4 mouse cellular contexts compared by ENCODE assay signal in the genomic region with DNA sequence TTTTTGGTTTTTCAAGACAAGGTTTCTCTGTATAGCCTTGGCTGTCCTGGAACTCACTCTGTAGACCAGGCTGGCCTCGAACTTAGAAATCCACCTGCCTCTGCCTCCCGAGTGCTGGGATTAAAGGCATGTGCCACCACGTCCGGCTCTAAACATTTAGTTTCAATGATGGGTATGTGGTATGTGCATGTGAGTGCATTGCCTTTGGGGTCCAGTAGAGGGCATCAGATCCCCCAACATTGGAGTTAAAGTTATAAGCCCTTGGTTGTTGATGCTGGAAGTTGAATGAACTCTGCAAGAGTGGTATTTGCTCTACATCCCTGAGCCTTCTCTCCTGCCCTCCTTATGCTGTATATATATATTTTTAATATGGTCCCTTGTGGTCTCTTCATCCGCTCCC. TPM values are rescaled to one million over a fixed set of nuclear protein-coding genes. Genes with fewer than 3 reads are reported as not detected.
"Had no signal": no experiment of that assay in that cellular context is flagged by ENCODE, and none has a peak within 500 bp of the region (broad histone marks: within the 10 kb centered on the region; RNA-seq: fewer than 3 reads in every experiment).

No protein-coding gene starts in this region.

RNA-seq across cellular contexts. Expression of gene Wnt9b, which starts 11.3 kb away (rescaled TPM):
- polyA plus RNA-seq: liver, embryonic 12.5 days; stomach, embryonic 15.5 days had no signal

RNA-seq across cellular contexts. Expression of gene Wnt3, which starts 13.1 kb away (rescaled TPM):
- polyA plus RNA-seq: kidney, embryonic 16.5 days; liver, embryonic 16.5 days had no signal
